Mouse (Mus musculus) embryo, embryonic 11 days (tissue): ENCODE results near the gene Snrpa.
A peak's percentile ranks its signal among the peaks of the same experiment; 100 is the strongest.
"Not testable (repeated sequence)": the region's sequence is repeated elsewhere in the genome, so short reads cannot be mapped to it uniquely, and the experiment has no call there.

Experiments
- DNase-seq: peaks from one replicate; pipeline ENCODE4 v3.0.0-alpha.2; 2015

Snrpa gene

GRCm38 (mm10) chr7:27195681-27196611 is at the start of gene Snrpa, which contains the start of gene BC024978:
Gene Snrpa (minus strand): TSS chr7:27196271.
Gene BC024978 (plus strand): TSS chr7:27195781.
- peak; percentile 97 for DNase-seq

DNA sequence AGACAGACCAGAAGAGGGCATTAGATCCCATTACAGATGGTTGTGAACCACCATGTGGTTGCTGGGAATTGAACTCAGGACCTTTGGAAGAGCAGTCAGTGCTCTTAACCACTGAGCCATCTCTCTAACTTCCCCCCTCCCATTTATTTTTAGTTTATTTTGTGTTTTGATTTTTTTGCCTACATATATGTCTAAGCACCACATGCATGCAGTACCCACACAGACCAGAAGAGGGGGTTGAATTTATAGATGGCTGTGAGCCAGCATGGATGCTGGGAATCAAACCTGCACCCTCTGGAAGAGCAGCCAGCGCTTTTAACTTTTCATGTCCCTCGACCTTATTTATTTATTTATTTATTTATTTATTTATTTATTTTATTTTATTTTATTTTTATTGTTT is 48.0 kb upstream of the Snrpa start:
- not testable (repeated sequence) for DNase-seq

- no peak for DNase-seq
Measured at GRCm38 (mm10) chr7:27243211-27243610, 47.1 kb upstream of the Snrpa start.

GRCm38 (mm10) chr7:27238568-27238967 is 42.5 kb upstream of the Snrpa start:
- DNase-seq, result no peak

DNA sequence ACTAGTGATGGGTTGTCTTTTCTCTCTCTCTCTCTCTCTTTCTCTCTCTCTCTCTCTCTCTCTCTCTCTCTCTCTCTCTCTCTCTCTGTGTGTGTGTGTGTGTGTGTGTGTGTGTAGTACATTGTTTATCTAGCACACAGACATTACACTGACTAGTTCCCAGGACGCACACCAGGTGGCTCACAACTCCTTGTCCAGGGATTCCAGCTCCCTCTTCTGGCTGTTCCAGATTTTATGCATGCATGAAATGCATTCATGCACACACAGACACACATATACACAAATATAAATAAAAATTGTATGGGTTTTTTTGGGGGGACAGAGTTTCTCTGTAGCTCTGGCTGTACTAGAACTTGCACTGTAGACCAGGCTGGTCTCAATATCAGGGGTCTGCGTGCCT is 41.5 kb upstream of the Snrpa start:
- DNase-seq, result no peak

DNA sequence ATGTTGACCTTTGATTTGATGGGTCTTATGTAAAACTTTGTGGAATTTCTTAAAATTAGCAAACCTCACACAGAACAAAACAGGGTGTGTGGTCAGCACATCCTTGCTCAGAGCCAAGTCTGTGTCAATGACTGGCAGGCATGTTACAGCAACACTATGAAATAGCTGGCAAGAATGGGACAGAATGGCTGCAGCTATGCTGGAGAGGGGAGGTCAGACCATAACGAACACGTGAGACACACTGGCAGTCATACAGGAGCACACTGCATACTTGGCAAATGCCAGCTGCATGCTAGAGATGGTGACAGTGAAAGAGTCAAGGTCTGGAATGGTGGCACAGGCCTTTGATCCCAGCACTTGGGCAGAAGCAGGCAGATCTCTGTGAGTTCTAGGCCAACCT is 39.7 kb upstream of the Snrpa start:
- no peak for DNase-seq

DNA sequence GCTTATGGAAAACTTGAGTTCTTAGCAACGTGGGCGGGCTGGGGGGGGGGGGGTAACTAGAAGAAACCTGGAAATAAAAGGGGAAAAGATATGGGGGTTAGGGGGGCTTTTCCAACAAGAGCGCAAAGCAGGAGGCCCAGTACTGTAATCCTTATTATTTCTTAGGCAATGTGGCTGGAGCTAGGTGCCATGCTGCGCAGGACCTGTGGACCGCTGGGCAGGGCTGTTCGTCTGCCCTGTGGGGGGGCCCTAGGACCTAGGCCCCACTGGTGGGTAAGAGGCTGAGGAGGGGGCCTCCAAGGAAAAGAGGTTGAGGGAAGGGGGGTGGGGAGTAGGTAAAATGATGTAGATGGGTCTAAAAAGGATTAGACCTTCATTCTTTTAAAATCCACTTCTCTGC is 37.2 kb upstream of the Snrpa start:
- DNase-seq, result peak; percentile 25

- DNase-seq, result peak; percentile 98
Measured at GRCm38 (mm10) chr7:27232781-27233281, 36.8 kb upstream of the Snrpa start, which contains the start of gene Coq8b. Gene Coq8b (plus strand): TSS chr7:27233023.

- DNase-seq, result no peak
Measured at GRCm38 (mm10) chr7:27231693-27232331, 35.7 kb upstream of the Snrpa start.

DNA sequence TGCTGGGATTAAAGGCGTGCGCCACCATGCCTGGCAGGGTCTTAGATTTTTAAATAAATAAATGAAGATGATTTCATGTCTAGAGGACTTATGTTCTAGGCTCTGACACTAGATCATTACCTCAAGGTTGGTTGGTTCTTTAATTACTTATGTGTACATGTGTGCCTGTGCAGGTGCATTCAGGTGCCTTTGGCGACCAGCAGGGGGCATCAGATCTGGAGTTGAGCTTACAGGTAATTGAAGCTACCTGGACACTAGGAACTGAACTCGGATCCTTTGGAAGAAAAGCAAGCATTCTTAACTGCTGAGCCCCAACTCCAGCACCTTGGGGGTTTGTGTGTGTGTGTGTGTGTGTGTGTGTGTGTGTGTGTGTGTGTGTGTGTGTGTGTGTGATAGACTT is 34.7 kb upstream of the Snrpa start:
- no peak for DNase-seq

DNA sequence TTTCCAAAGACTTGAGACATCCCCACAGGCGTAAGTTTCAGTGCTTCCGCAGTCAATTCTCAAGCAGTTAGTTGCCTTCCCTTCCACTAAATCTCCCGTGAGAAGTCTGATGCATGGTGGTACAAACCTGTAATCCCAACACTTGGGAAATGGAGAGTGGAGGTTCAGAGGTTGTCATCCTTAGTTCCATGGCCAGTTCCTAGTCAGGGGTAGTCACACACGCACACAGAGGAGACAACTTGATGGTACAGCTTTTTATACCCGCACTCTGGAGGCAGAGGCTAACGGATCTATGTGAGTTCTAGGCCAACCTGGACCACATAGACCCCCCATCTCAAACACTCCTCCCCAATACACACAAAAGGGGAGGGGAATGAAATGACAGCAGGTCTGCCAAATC is 32.8 kb upstream of the Snrpa start:
- DNase-seq, result no peak

DNA sequence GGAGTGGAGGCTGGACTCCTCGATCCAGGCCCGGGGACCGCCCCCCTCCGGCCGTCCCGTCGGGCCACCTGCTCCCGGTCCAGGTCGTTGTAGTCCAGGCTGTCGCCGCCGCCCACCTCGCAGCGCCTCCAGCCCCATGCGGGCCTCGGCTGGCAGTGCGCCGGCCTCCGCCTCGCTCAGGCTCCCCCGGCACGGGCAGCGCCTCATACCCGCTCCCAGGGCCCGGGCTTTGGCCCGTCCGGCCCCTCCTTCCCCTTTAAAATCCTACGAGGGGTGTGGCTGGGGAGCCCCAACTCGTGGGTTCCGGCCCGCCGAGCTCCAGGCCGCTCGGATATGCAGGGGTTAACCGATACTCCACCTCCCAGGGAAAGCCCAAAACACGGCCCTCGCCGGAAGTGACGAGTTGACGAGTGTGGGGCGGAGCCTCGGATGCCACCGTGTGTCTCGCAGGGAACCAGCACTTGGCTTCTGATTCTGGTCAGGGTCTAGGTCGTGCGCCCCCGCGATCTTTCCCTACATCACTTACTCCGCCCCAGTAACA is 32.3 kb upstream of the Snrpa start, which contains the start of gene Itpkc:
TSS of gene Itpkc (minus strand) at position 381 of the 541 bp plus-strand sequence.
- peak; percentile 98 for DNase-seq

GRCm38 (mm10) chr7:27227676-27228075 is 31.6 kb upstream of the Snrpa start:
- no peak for DNase-seq

DNA sequence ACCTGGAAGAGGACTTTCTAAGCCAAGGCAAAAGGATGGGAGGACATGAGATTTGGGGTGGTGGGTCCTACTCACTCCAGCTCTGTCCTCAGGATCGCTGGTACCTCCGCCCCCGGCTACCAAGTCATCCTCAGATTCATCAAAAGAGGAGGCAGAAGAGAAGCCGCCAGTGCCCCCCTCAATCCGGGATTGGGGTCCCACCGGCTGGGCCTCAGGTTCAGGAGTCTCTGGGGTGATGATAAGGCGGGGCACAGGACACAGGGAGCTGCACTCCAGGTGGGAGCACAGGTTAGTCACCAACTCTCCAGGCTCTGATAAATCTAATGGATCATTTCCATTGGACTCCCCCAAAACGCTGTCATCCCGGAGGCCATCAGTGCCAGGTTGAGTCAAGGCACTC is 31.2 kb upstream of the Snrpa start:
- DNase-seq, result no peak

DNA sequence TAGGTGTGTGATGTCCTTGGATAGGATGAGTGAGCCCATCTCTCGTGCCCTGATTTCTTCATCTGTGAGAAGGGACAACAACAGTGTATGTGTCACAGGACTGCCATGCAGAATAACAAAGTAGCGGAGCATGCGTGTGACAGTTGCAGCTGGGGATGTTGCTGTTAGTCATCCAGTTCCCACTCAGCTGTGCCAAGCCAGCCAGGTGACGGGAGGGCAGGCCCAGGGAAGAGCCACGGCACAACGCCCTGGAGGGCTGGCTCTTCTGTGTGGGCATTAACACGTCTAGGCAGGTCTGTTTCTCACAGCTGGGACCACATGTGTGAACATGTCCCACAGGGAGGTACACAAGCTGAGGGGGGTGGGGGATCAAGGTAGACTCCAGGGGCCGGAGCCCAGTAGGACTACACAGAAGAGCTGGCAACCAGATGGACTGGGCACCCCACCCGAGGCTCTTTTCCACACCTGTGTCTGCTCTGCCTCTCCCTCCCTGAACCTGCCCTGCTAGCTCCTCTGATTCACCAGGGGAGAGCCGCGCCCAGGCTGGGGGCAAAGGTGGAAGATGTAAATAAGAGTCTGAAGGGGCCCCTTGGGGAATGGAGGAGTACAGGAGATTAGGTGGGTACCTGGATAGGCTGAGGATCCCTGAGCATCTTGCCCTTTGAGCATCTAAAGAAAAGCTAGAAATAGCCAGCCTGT is 29.0 kb upstream of the Snrpa start:
- no peak for DNase-seq

GRCm38 (mm10) chr7:27222538-27222937 is 26.5 kb upstream of the Snrpa start:
- no peak for DNase-seq

- no peak for DNase-seq
Measured at GRCm38 (mm10) chr7:27221939-27222338, 25.9 kb upstream of the Snrpa start.

DNA sequence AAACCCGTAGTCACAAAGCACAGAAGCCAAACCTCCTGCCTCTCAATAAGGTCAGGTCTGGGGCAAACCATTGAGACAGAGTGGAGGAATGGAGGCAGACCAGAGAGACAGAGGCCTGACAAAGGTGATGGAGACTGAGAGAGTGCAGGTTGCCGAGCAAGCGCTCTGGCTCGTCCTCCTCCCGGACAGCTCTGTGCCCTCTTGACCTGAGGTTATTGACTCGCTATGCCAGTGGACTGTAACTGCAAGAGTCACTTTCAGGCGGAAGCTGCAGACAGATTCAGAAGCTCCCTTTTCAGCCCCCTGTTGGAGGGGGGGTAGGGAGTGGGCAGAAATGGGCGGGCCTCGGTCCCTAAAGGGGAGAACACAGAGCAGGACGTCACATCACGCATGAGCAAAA is 23.9 kb upstream of the Snrpa start:
- no peak for DNase-seq

GRCm38 (mm10) chr7:27218586-27218985 is 22.5 kb upstream of the Snrpa start:
- DNase-seq, result no peak

DNA sequence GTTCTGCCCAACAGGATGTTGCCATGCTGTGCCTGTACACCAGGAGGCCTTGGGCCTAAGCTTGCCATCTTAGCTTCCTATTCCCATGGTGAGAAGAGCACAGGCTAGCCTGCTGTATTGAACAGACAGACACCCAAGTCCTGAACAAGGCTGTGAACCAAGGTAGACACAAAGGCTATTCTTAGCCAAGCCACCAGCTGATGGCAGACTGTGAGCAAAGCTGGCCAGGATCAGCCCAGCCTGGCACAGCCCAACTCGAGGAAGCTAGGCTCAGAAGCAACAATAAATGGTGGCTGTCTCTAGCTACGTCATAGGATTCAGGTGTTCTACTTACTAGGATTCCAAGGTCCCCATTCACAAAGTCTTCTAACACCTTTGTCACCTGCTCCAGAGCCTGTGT is 16.6 kb upstream of the Snrpa start:
- DNase-seq, result no peak

DNA sequence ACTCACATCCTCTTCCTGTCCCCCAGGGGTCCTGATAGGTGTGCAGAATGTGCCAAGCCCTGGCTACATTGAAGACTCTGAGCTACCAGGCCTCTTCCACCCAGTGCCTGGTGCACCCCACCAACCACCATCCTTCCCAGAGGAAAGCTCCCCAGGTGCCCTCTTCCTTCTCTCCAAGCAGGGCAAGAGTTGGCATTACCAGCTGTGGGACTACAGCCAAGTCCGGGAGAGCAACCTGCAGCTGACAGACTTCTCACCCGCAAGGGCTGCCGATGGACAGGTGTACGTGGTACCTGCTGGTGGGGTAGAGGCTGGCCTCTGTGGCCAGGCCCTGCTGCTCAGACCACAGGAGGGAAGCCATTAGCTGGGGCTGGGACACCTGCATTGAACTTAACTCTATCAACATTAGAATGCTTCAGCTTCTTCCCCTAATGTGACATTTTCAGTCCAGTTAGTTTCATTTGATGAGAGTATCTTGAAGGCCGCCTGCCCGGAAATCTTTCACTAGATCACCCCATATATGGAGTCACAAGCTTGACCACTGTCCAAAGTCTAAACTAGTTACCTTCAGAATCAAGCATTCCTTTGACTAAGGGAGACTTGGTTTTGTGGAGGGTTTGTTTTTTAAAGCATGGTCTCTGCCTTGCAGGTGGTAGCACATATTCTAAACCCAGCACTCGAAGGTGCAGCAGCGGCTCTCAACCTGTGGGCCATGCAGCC is 7.8 kb upstream of the Snrpa start:
- no peak for DNase-seq

GRCm38 (mm10) chr7:27198779-27199178 is 2.7 kb upstream of the Snrpa start:
- DNase-seq, result no peak
